Mouse (Mus musculus): Measurements from ENCODE around the gene Xndc1. TPM values are rescaled to one million over a fixed set of nuclear protein-coding genes. Genes with fewer than 3 reads are reported as not detected.

The Xndc1 gene
- polyA plus RNA-seq (2012; rRNA removed) = 51.6 and 62.7 TPM in 2 replicates

DNA sequence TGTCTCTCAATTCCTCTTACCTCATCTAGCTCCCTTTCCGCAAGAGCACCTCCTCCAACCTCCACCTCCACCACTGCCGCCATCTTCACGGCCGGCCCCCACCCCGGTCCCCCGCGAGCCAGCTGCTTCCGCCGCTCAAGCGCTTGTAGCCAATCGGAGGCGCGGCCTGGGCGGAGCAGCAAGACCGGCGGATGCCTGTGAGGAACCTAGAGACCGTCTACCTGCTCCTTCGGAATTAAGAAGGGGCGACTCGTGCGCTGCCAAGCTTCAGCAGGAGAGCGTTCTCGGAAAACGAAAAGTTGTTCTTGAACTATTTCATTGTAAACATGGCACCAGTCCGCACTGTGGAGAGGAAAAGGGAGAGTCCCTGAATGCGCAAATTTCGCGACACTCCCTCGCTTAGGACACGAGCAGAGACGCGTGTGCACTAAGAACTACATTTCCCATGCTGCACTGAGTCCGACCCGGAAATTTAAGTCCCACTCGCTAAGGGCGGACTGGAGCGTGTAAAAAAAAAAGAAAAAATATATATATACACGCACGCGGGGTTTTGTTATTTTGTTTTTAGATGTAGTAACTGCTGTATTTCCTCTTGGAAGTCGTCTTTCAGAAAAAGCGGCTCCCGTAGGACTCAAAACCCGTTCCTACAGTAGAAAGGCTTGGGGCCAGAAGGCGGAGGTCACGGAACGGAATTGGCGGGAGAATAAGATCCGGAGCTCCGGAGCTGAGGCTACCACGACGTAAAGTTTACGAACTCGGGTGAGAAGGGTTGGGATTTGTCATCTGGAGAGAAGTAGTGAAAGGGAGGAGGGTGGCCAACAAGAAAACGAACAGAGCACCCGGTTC, at the start of gene Xndc1, which contains the start of the genes Rnf121 and Xntrpc:
Xndc1 (plus strand) TSS at position 466 of the 846 bp plus-strand sequence.
Rnf121 (minus strand) TSS at position 424 of the 846 bp plus-strand sequence.
Xntrpc (plus strand) TSS at position 668 of the 846 bp plus-strand sequence.

DNA sequence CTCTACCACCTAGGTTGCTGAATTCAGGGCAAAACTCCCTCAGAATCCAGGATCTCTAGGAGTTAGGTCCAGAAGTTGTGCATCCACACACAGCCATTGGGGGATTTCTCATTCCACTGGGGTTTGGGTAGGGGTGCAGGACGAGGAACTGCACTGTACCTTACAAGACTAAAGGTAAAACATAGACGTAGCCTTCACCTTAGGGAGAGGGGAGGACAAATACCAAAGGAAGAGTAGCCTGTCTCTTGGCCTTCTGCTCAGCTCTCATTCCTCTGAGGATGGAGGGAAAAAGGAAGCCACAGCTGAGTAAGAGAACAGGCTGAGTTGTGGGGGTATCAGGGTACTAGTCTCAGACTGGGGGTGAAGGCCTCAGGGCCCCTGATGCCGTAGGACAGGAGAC, 46.7 kb upstream of the Xndc1 start, which contains the start of gene Il18bp:
Il18bp (minus strand) TSS at position 101 of the 400 bp plus-strand sequence.

DNA sequence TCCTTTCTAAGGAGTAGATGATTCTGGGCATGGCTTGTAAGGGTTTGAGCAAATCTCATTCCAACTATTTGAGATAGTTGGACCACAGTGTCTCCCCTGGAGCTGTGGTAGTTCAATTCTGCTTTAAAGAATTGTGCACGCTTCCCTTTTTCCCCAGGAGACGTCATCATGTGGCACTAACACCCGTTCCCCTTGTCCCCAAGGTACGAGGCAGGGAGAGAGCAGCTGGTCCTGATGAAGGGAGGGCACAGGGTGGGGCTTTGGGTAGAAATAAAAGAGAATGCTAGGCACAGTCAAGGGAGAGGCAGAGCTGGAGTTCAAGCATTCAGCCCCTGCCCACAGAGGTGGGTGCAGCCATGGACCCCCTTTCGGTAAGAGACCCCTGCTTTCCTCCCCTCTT, 17.5 kb downstream of the Xndc1 start, which contains the start of gene Trpc2:
Trpc2 (plus strand) TSS at position 301 of the 400 bp plus-strand sequence.

DNA sequence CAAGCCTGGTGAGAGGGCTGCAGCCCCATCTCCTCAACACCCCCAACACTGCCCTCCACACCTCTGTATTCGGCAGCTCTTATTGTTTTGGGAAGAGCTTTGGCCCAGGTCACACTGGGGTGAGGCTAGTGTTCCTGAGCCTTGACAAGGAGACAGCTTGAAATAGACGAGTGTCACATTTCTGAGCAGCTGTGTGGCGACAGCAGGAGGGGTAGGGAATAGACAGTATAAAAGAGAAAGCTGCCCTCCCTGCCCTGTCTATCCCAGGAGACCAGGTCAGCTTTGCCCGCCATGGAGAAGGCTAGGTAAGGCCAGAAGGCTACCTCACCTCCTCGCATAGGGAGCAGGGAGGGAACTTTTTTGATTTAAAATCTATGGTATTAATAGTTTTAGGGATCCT, 36.2 kb downstream of the Xndc1 start, which contains the start of gene Art1:
Art1 (plus strand) TSS at position 257 of the 400 bp plus-strand sequence.

DNA sequence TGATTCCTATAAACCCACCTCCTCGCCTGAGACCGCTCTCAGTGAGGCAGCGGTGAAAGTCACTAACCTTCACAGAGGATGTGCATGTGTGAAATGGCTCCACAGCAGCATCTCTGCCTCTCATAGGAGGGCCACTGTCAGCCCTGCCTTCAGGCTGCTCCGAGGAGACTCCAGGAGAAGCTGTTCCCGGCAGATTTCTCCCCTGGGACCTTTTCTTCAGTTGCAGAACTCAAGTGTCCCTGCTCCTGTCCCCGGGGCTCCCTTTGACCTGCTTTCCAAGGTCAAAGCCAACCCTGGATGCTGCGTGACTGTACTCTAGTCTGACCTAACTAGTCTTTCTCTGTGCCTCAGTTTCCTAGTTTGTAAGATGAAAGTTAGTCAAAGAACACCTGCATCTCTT, 43.9 kb downstream of the Xndc1 start, which contains the start of gene Art5:
Art5 (minus strand) TSS at position 319 of the 400 bp plus-strand sequence.

DNA sequence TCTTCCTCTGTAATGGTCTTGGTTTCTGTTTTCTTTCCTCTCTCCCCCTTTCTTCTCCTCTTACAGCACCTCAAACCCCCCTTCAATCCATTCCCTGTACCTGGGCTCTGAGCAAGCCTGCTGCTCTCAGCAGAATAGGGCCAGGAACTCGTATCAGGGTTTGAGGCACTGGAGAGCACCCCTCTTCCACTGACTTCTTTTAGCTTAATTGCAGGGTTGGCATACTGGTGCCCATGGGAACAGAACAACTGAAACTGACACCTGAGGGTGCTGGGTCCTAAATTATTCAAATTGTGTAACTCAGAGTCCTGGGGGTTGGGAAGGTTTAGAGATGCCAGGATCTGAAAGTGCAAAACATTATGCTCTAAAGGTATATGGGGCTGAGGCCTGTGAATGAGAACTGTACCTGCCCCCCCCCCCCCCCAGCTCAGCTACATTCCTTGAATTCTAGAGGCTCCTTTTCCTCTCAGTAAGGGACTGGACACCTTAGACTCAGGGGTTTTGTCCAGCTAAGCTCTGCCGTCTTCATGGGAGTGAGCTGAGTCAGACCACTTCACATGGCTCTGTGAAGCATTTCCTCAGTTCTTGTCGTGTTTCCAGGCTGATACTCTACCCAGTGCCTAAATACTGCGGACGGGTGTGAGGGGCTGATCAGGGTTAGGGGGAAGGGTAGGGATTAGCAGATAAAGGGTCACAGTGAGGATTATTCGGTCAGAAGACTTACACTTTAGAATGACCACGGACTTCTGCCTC, 51.4 kb downstream of the Xndc1 start, which contains the start of gene Chrna10:
Chrna10 (minus strand) TSS at position 250 of the 753 bp plus-strand sequence.

Other genes with a start within 250 kb of the Xndc1 start
- 0.80 and 2.0 TPM in 2 replicates for gene Phox2a, start 247.2 kb upstream of the Xndc1 start, polyA plus RNA-seq (2012; rRNA removed)
- 58.7 and 79.0 TPM in 2 replicates for gene Inppl1, start 227.3 kb upstream of the Xndc1 start, polyA plus RNA-seq (2012; rRNA removed)
- gene Folr2, start 208.3 kb upstream of the Xndc1 start, polyA plus RNA-seq (2012; rRNA removed) = 2.5 TPM in 2 replicates
- gene Anapc15, start 201.8 kb upstream of the Xndc1 start, polyA plus RNA-seq (2012; rRNA removed) = 124 and 143 TPM in 2 replicates
- gene Folr1, start 194.7 kb upstream of the Xndc1 start, polyA plus RNA-seq (2012; rRNA removed) = 5.8 and 12.0 TPM in 2 replicates
- gene Lamtor1, start 159.6 kb upstream of the Xndc1 start, polyA plus RNA-seq (2012; rRNA removed) = 122 and 155 TPM in 2 replicates
- gene Tomt, start 159.2 kb upstream of the Xndc1 start, polyA plus RNA-seq (2012; rRNA removed) = 0.12 and 0.41 TPM in 2 replicates
- gene Lrrc51, start 131.6 kb upstream of the Xndc1 start, polyA plus RNA-seq (2012; rRNA removed) = 5.2 and 8.2 TPM in 2 replicates
- gene Numa1, start 131.4 kb upstream of the Xndc1 start, polyA plus RNA-seq (2012; rRNA removed) = 99.9 and 104 TPM in 2 replicates
- 10.8 and 15.4 TPM in 2 replicates for gene Il18bp, start 46.8 kb upstream of the Xndc1 start, polyA plus RNA-seq (2012; rRNA removed)
- 44.9 and 79.1 TPM in 2 replicates for gene Rnf121, start within 50 bp of the Xndc1 start, polyA plus RNA-seq (2012; rRNA removed)
- 7.5 and 11.2 TPM in 2 replicates for gene Xntrpc, start 202 bp downstream of the Xndc1 start, polyA plus RNA-seq (2012; rRNA removed)
- 3.6 TPM in 1 of 2 replicates, not detected in the other for gene Trpc2, start 17.6 kb downstream of the Xndc1 start, polyA plus RNA-seq (2012; rRNA removed)
- gene Art1, start 36.2 kb downstream of the Xndc1 start, polyA plus RNA-seq (2012; rRNA removed) = 0.67 and 3.5 TPM in 2 replicates
- gene Art5, start 44.0 kb downstream of the Xndc1 start, polyA plus RNA-seq (2012; rRNA removed) = 0.79 and 2.5 TPM in 2 replicates
- 0.02 TPM in 1 of 2 replicates, not detected in the other for gene Chrna10, start 51.3 kb downstream of the Xndc1 start, polyA plus RNA-seq (2012; rRNA removed)
- gene Nup98, start 144.7 kb downstream of the Xndc1 start, polyA plus RNA-seq (2012; rRNA removed) = 20.1 and 32.4 TPM in 2 replicates
- 32.6 and 46.9 TPM in 2 replicates for gene Pgap2, start 144.7 kb downstream of the Xndc1 start, polyA plus RNA-seq (2012; rRNA removed)
- 16.4 and 28.8 TPM in 2 replicates for gene Rhog, start 190.5 kb downstream of the Xndc1 start, polyA plus RNA-seq (2012; rRNA removed)
- 14.3 and 21.1 TPM in 2 replicates for gene Stim1, start 202.3 kb downstream of the Xndc1 start, polyA plus RNA-seq (2012; rRNA removed)